Mouse (Mus musculus): ENCODE measurements around the gene Pak2.

- TF ChIP-seq EP300 (IDR thresholded peaks at IDR 0.05; ENCODE audit: low read depth), result no peak
- no peak for TF ChIP-seq CTCF (IDR thresholded peaks at IDR 0.05; ENCODE audit: low read depth)
Observed at GRCm38 (mm10) chr16:31980946-31981345, 98.2 kb downstream of the Pak2 start.
